Comparison of ENCODE assay signal across 29 mouse cellular contexts in the genomic region with DNA sequence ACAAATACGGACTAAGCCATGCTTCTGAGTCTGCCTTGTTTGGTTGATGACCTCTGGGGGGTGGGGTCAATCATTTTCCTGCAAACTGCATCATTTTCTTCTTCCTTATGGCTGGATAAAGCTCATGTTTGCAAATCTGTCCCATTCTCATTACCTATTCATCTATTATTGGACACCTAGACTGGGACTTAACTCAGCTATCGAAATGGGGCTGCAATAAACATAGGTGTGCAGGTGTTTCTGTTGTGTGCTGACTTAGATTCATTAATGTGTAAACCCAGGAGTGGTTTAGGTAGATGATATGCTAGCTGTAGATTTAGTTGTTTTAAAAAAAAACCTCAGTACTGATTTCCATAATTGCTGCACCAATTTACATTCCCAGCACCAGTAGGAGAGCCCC. TPM values are rescaled to one million over a fixed set of nuclear protein-coding genes. Genes with fewer than 3 reads are reported as not detected.
"Had no signal": no experiment of that assay in that cellular context is flagged by ENCODE, and none has a peak within 500 bp of the region (broad histone marks: within the 10 kb centered on the region; RNA-seq: fewer than 3 reads in every experiment).

No protein-coding gene starts in this region.

- H3K9ac ChIP-seq: embryonic facial prominence, embryonic 12.5 days; embryonic facial prominence, embryonic 13.5 days; embryonic facial prominence, embryonic 15.5 days; forebrain, embryonic 12.5 days; forebrain, embryonic 13.5 days; forebrain, embryonic 15.5 days; forebrain, postnatal 0 days had no signal

- H3K27me3 ChIP-seq: embryonic facial prominence, embryonic 12.5 days; embryonic facial prominence, embryonic 15.5 days; forebrain, embryonic 13.5 days; forebrain, embryonic 15.5 days had no signal

- DNase-seq: cerebellum, adult 2 months; cerebellum, adult 8-10 months; cerebellum, adult 9-10 months; cerebellum, adult 9-11 months; cerebellum, postnatal 10 days; cerebellum, postnatal 14 days; cerebellum, postnatal 25 days; cerebellum, postnatal 36 days; embryo, embryonic 11 days; forebrain, postnatal 0 days; gastrocnemius, adult 2 months; gastrocnemius, postnatal 10 days; gastrocnemius, postnatal 14 days; gastrocnemius, postnatal 25 days; gastrocnemius, postnatal 36 days; heart, adult 18-20 months had no signal

- H3K27ac ChIP-seq: embryonic facial prominence, embryonic 10.5 days; embryonic facial prominence, embryonic 12.5 days; embryonic facial prominence, embryonic 13.5 days; embryonic facial prominence, embryonic 15.5 days; forebrain, embryonic 10.5 days; forebrain, embryonic 12.5 days; forebrain, embryonic 13.5 days; forebrain, embryonic 15.5 days; gastrocnemius, adult 2 months had no signal

- ATAC-seq: forebrain, embryonic 13.5 days; forebrain, embryonic 14.5 days; forebrain, embryonic 15.5 days; forebrain, embryonic 16.5 days; forebrain, postnatal 0 days had no signal

- H3K4me3 ChIP-seq: embryonic facial prominence, embryonic 10.5 days; embryonic facial prominence, embryonic 12.5 days; embryonic facial prominence, embryonic 13.5 days; embryonic facial prominence, embryonic 15.5 days; erythroblast, embryonic 14.5 days; forebrain, embryonic 10.5 days; forebrain, embryonic 12.5 days; forebrain, embryonic 13.5 days; forebrain, embryonic 15.5 days; gastrocnemius, adult 2 months had no signal

- H3K4me2 ChIP-seq: embryonic facial prominence, embryonic 12.5 days; embryonic facial prominence, embryonic 13.5 days; embryonic facial prominence, embryonic 15.5 days; forebrain, embryonic 12.5 days; forebrain, embryonic 13.5 days; forebrain, embryonic 15.5 days had no signal

- H3K4me1 ChIP-seq: embryonic facial prominence, embryonic 12.5 days had no signal

- H3K9me3 ChIP-seq: embryonic facial prominence, embryonic 10.5 days; embryonic facial prominence, embryonic 12.5 days; embryonic facial prominence, embryonic 13.5 days; embryonic facial prominence, embryonic 15.5 days; forebrain, embryonic 10.5 days; forebrain, embryonic 12.5 days; forebrain, embryonic 13.5 days; forebrain, embryonic 15.5 days had no signal

- H3K36me3 ChIP-seq: embryonic facial prominence, embryonic 10.5 days; embryonic facial prominence, embryonic 12.5 days; embryonic facial prominence, embryonic 13.5 days; embryonic facial prominence, embryonic 15.5 days; forebrain, embryonic 10.5 days; forebrain, embryonic 12.5 days; forebrain, embryonic 15.5 days had no signal

RNA-seq across cellular contexts. Expression of gene Slc26a3, which starts 48.9 kb away (rescaled TPM):
- polyA plus RNA-seq: embryonic facial prominence, embryonic 10.5 days; embryonic facial prominence, embryonic 11.5 days; embryonic facial prominence, embryonic 12.5 days; embryonic facial prominence, embryonic 13.5 days; erythroblast, embryonic 14.5 days; forebrain, embryonic 10.5 days; forebrain, embryonic 11.5 days; forebrain, postnatal 0 days had no signal
